Mouse (Mus musculus): Measurements from ENCODE around the gene Hsdl2. TPM values are rescaled to one million over a fixed set of nuclear protein-coding genes. Genes with fewer than 3 reads are reported as not detected.

The Hsdl2 gene
- polyA plus RNA-seq, 1 experiment from 2014 or later, result 54.0 TPM

DNA sequence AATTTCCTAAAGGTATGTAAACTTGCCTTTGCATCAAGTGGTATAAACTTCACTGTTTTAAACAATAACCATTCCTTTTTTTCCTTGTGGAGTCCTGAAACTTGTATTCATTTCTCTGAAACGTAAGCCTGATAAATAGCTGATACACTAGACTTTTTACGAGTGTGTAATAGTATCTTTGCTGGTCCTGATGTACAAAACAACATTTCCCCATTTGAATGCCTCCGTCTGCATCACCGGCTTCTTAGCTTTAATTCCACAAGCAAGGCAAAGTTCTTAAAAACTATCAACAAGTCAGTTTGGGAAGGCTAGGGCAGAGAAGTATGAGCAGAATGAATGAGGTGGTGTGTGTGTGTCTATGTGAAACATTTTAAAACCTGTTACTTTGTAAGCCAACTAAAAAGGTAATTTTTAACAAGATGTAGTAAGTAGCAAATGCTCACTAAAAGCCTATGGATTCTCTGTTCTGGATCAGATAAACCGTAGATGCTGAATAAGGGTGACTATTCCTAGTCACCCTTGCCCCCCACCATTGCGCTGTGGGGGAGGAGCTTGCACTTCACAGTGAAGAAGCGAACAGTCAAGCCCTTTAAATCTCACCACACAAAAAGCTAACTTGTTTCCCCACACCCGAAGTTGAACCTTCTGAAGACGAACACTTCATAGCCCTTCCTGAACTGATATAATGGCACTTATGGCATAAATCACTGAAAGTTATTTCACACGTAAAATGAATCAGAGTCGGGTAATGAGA is 34.0 kb upstream of the Hsdl2 start:
- Histone ChIP-seq H3K36me3 (ENCODE audit: control insufficient read depth, insufficient read depth, low read length) (no peaks in the 10 kb centered on the region), H3K27ac (replicated peaks in 1 of 2; ENCODE audit: control insufficient read depth in 1 of 2, insufficient read depth in 1 of 2, low read depth in 2 of 2, low read length in 2 of 2) (no peak overlapping the region), H3K4me3 (ENCODE audit: control insufficient read depth in 1 of 2, insufficient read depth in 1 of 2, low read depth in 1 of 2, low read length in 2 of 2) (peak overlapping the region; percentile 39 to 95), H3K4me1 (ENCODE audit: control insufficient read depth in 2 of 2, insufficient read depth in 2 of 2, low read length in 2 of 2) (peaks cover 0 to 25% of the 10 kb centered on the region in 2 experiments; a peak in 2 of 4 replicates), H3K4me2 (ENCODE audit: low read length) (peak overlapping the region; percentile 93), H3K27me3 (ENCODE audit: control insufficient read depth, insufficient read depth, low read length) (no peaks in the 10 kb centered on the region), H3K9me3 (ENCODE audit: control insufficient read depth, low read length) (no peaks in the 10 kb centered on the region), H3K9ac (ENCODE audit: low read length) (peak overlapping the region; percentile 91)
- 20% methylated on average over 11 of the region's 11 CpGs for WGBS
- ATAC-seq (ENCODE audit: insufficient number of reproducible peaks, insufficient read depth, low FRiP score, low read depth), result no peak

DNA sequence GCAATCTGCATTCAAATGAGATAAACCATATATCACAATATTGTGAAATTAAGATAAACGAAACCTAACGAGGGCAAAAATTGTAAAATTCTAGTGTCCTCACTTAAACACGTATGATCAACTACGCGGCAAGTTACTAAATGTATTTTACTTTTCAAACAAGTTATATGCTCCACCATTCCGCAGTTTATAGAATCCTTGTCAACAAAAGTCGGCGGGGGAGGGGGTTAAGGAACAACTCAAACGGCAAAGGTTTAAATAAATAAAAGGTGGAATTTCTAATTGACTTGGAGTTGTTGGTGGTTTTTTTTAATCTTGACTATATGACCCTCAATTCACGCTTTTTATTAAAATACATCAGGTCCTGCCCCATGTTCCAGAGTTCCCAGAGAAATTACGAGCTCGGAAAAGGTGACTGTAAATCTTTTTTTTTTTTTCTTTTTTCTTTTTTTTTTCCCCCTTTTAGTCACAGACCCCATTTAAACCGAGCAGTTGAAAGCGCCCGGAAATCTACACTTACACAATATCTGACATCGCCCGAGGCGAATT is 33.3 kb upstream of the Hsdl2 start:
- peak overlapping the region; percentile 93 for H3K4me2 ChIP-seq (ENCODE audit: low read length)
- no peaks in the 10 kb centered on the region for H3K9me3 ChIP-seq (ENCODE audit: control insufficient read depth, low read length)
- H3K4me3 ChIP-seq (ENCODE audit: control insufficient read depth in 1 of 2, insufficient read depth in 1 of 2, low read depth in 1 of 2, low read length in 2 of 2), result peak overlapping the region; percentile 71 to 95
- no peak for ATAC-seq (ENCODE audit: insufficient number of reproducible peaks, insufficient read depth, low FRiP score, low read depth)
- H3K4me1 ChIP-seq (ENCODE audit: control insufficient read depth in 2 of 2, insufficient read depth in 2 of 2, low read length in 2 of 2), result peaks cover 0 to 25% of the 10 kb centered on the region in 2 experiments; a peak in 2 of 4 replicates
- H3K27ac ChIP-seq (replicated peaks in 1 of 2; ENCODE audit: control insufficient read depth in 1 of 2, insufficient read depth in 1 of 2, low read depth in 2 of 2, low read length in 2 of 2), result peak overlapping the region; percentile 93 to 97
- H3K36me3 ChIP-seq (ENCODE audit: control insufficient read depth, insufficient read depth, low read length), result no peaks in the 10 kb centered on the region
- WGBS, result 3% methylated on average over 18 of the region's 18 CpGs
- H3K27me3 ChIP-seq (ENCODE audit: control insufficient read depth, insufficient read depth, low read length), result no peaks in the 10 kb centered on the region
- peak overlapping the region; percentile 91 for H3K9ac ChIP-seq (ENCODE audit: low read length)

DNA sequence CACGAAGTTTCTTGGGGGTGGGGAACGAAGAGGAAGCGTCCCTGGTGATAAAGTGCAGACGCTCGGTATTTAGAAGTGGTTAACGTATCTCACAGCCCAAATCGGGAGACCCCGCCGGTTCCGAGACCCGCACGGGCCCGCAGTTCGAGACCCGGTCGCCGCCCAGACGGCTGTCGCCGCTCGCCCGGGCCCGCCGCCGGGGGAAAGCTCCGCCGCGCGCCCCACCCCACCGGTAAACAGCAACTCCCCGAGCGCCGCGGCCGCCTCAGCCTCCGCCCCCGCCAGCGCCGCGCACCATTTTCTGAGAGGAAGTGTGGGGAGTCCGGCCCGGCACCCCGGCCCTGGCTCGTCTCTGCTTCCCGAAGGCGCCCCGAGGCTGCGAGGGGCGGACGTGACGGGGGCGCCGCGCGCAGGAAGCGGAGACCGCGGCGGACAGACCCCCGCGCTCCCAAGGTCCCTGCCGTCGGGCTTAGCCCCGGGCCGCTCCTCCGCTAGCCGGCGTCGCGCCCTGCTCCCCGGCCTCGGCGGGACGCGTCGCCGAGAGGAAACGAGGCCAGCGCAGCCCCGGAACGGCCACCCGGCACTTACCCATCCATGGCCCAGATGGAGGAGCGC is 32.7 kb upstream of the Hsdl2 start:
- ATAC-seq (ENCODE audit: insufficient number of reproducible peaks, insufficient read depth, low FRiP score, low read depth), result peak; percentile 72
- H3K27ac ChIP-seq (replicated peaks in 1 of 2; ENCODE audit: control insufficient read depth in 1 of 2, insufficient read depth in 1 of 2, low read depth in 2 of 2, low read length in 2 of 2), result peak overlapping the region; percentile 93 to 97
- peaks cover 0 to 25% of the 10 kb centered on the region in 2 experiments; a peak in 2 of 4 replicates for H3K4me1 ChIP-seq (ENCODE audit: control insufficient read depth in 2 of 2, insufficient read depth in 2 of 2, low read length in 2 of 2)
- peak overlapping the region; percentile 91 for H3K9ac ChIP-seq (ENCODE audit: low read length)
- WGBS, result under 1% methylated on average over 77 of the region's 83 CpGs
- H3K36me3 ChIP-seq (ENCODE audit: control insufficient read depth, insufficient read depth, low read length), result no peaks in the 10 kb centered on the region
- peak overlapping the region; percentile 93 for H3K4me2 ChIP-seq (ENCODE audit: low read length)
- H3K27me3 ChIP-seq (ENCODE audit: control insufficient read depth, insufficient read depth, low read length), result no peaks in the 10 kb centered on the region
- peak overlapping the region; percentile 71 to 95 for H3K4me3 ChIP-seq (ENCODE audit: control insufficient read depth in 1 of 2, insufficient read depth in 1 of 2, low read depth in 1 of 2, low read length in 2 of 2)
- no peaks in the 10 kb centered on the region for H3K9me3 ChIP-seq (ENCODE audit: control insufficient read depth, low read length)

DNA sequence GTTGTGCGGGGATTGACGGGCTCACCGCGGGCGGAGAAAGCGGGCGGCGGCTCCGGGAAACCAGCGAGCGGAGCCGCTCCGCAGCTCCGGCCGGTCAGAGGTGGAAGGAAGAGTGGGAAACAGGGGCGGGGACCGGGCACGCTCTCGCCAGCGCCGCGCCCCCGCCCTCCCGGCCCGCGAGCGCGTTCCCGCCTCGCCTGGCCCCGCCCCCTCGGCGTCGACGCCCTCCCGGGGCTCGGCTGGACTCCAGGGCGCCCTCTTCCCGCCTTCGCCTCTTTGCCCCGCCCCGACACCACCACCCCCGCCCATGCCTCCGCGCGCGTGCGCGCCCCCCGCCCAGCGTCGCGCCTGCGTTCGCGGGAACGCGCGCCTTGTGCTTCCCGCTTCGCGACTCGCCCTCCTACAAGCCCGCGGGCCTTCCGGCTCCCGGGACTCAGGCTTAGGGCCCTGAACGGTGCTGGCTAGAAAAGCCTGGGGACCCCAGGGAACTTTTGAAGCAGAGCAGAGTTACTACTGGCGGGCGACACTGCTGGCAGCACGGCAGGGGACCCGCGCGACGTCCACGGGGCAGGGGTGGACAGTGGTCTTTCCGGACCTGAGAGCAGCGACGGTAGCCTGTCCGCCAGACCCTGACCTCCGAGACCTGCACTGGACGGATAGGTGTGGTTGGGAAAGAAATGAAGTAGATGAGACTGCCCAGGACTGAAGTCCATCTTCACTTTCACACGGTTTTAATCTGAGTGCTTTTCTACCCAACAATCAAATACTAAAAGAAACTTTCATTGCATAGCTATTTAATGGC is 32.0 kb upstream of the Hsdl2 start, which contains the start of gene Ptbp3:
Ptbp3 (minus strand) TSS at position 190 of the 802 bp plus-strand sequence.
- no peaks in the 10 kb centered on the region for H3K9me3 ChIP-seq (ENCODE audit: control insufficient read depth, low read length)
- peak within 1 kb of the TSS; percentile 93 to 97 for H3K27ac ChIP-seq (replicated peaks in 1 of 2; ENCODE audit: control insufficient read depth in 1 of 2, insufficient read depth in 1 of 2, low read depth in 2 of 2, low read length in 2 of 2)
- peak within 1 kb of the TSS; percentile 93 for H3K4me2 ChIP-seq (ENCODE audit: low read length)
- WGBS, result under 1% methylated on average over 81 of the region's 83 CpGs
- peak within 1 kb of the TSS; percentile 71 to 95 for H3K4me3 ChIP-seq (ENCODE audit: control insufficient read depth in 1 of 2, insufficient read depth in 1 of 2, low read depth in 1 of 2, low read length in 2 of 2)
- no peaks in the 10 kb centered on the region for H3K27me3 ChIP-seq (ENCODE audit: control insufficient read depth, insufficient read depth, low read length)
- no peaks in the 10 kb centered on the region for H3K36me3 ChIP-seq (ENCODE audit: control insufficient read depth, insufficient read depth, low read length)
- peak; percentile 94 for ATAC-seq (ENCODE audit: insufficient number of reproducible peaks, insufficient read depth, low FRiP score, low read depth)
- H3K4me1 ChIP-seq (ENCODE audit: control insufficient read depth in 2 of 2, insufficient read depth in 2 of 2, low read length in 2 of 2), result peaks cover 0 to 25% of the 10 kb centered on the region in 2 experiments; a peak in 2 of 4 replicates
- peak within 1 kb of the TSS; percentile 91 for H3K9ac ChIP-seq (ENCODE audit: low read length)

DNA sequence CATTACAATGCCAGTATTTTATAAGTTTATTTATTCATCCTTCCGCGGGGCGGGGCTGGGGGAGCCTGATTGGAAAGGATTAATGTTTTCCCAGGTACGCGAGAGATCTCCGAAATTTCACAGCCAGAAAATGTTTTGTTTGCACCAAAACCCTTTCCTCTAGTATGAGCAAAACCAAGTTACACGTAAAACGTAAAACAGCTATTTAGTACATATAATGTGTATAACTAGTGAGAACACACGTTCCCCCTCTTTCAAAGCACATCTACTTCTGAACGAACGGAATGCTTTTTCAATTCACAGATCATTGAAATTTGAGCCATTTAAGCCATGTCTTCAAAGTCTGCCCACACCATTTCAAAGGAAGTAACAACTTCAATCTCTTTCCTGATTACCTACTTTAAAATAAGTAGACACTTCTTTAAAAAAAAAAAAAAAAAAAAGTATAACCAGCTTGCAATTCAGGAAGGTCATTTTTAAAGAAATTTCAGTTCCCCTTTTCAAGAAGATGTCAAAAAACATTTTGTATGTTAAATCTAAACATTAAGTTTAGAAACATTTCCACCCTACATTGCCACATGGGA is 31.3 kb upstream of the Hsdl2 start:
- no peaks in the 10 kb centered on the region for H3K36me3 ChIP-seq (ENCODE audit: control insufficient read depth, insufficient read depth, low read length)
- peaks cover 0 to 19% of the 10 kb centered on the region in 2 experiments; a peak in 2 of 4 replicates for H3K4me1 ChIP-seq (ENCODE audit: control insufficient read depth in 2 of 2, insufficient read depth in 2 of 2, low read length in 2 of 2)
- ATAC-seq (ENCODE audit: insufficient number of reproducible peaks, insufficient read depth, low FRiP score, low read depth), result no peak
- peak overlapping the region; percentile 93 for H3K4me2 ChIP-seq (ENCODE audit: low read length)
- peak overlapping the region; percentile 63 to 95 for H3K4me3 ChIP-seq (ENCODE audit: control insufficient read depth in 1 of 2, insufficient read depth in 1 of 2, low read depth in 1 of 2, low read length in 2 of 2)
- no peaks in the 10 kb centered on the region for H3K9me3 ChIP-seq (ENCODE audit: control insufficient read depth, low read length)
- H3K27ac ChIP-seq (replicated peaks in 1 of 2; ENCODE audit: control insufficient read depth in 1 of 2, insufficient read depth in 1 of 2, low read depth in 2 of 2, low read length in 2 of 2), result peak overlapping the region in 1 of 2 experiments; percentile 93; a peak in 2 of 4 replicates
- peak overlapping the region; percentile 87 for H3K9ac ChIP-seq (ENCODE audit: low read length)
- WGBS, result 25% methylated on average over 11 of the region's 11 CpGs
- no peaks in the 10 kb centered on the region for H3K27me3 ChIP-seq (ENCODE audit: control insufficient read depth, insufficient read depth, low read length)

DNA sequence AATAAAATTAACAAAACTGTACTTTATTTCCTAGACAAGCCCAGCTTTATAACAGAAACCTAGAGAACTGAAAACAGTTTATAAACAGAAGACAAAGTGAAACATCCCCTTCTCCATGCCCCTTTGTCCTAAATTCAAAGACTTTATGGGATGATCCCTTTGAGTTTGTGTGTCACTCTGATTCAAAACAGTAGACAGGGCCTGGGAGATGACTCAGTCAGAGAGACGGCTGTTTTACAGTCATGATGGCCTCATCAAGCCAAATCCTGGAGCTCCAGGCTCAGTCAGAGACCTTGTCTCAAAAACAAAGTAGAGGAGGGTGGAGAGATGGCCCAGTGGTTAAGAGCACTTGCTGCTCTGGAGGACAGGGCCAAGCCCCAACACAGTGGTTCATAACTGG is 29.5 kb upstream of the Hsdl2 start:
- 84% methylated on average over 1 of the region's 1 CpGs for whole genome bisulfite sequencing
- ATAC-seq (ENCODE audit: insufficient number of reproducible peaks, insufficient read depth, low FRiP score, low read depth), result no peak

DNA sequence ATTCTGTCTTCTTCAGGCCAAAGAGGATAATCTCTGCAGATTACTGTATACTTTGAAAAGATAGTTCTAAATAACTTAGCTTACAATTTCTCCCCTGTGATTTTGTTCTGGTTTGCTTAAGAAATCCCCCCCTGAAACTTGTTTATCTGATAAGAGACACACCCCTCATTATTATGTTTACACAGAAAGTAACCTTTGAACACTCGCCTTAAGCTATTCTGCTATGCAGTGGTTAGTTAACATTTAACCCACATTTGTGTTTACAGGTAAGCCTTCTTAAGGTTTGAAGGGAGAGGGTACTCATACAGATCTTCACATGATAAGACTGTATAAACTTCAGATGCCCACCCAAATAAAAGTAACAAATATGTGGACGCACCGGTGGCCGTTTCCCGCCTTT is 28.5 kb upstream of the Hsdl2 start:
- H3K9me3 ChIP-seq (ENCODE audit: control insufficient read depth, low read length), result no peaks in the 10 kb centered on the region
- H3K36me3 ChIP-seq (ENCODE audit: control insufficient read depth, insufficient read depth, low read length), result no peaks in the 10 kb centered on the region
- no peak overlapping the region for H3K4me2 ChIP-seq (ENCODE audit: low read length)
- no peak overlapping the region for H3K4me3 ChIP-seq (ENCODE audit: control insufficient read depth in 1 of 2, insufficient read depth in 1 of 2, low read depth in 1 of 2, low read length in 2 of 2)
- ATAC-seq (ENCODE audit: insufficient number of reproducible peaks, insufficient read depth, low FRiP score, low read depth), result no peak
- no peaks in the 10 kb centered on the region for H3K27me3 ChIP-seq (ENCODE audit: control insufficient read depth, insufficient read depth, low read length)
- WGBS, result 88% methylated on average over 5 of the region's 5 CpGs
- no peak overlapping the region for H3K27ac ChIP-seq (replicated peaks in 1 of 2; ENCODE audit: control insufficient read depth in 1 of 2, insufficient read depth in 1 of 2, low read depth in 2 of 2, low read length in 2 of 2)
- H3K9ac ChIP-seq (ENCODE audit: low read length), result no peak overlapping the region
- H3K4me1 ChIP-seq (ENCODE audit: control insufficient read depth in 2 of 2, insufficient read depth in 2 of 2, low read length in 2 of 2), result 0 out of 4 replicates have a peak, but pooled peaks cover 0 to 2% of the 10 kb centered on the region in 2 experiments

More for the DNA sequence above, 29.5 kb upstream of the Hsdl2 start:
- no peak overlapping the region for H3K4me3 ChIP-seq (ENCODE audit: control insufficient read depth in 1 of 2, insufficient read depth in 1 of 2, low read depth in 1 of 2, low read length in 2 of 2)
- H3K27ac ChIP-seq (replicated peaks in 1 of 2; ENCODE audit: control insufficient read depth in 1 of 2, insufficient read depth in 1 of 2, low read depth in 2 of 2, low read length in 2 of 2), result no peak overlapping the region
- H3K27me3 ChIP-seq (ENCODE audit: control insufficient read depth, insufficient read depth, low read length), result no peaks in the 10 kb centered on the region
- no peaks in the 10 kb centered on the region for H3K36me3 ChIP-seq (ENCODE audit: control insufficient read depth, insufficient read depth, low read length)
- peaks cover 0 to 9% of the 10 kb centered on the region in 2 experiments; a peak in 2 of 4 replicates for H3K4me1 ChIP-seq (ENCODE audit: control insufficient read depth in 2 of 2, insufficient read depth in 2 of 2, low read length in 2 of 2)
- no peak overlapping the region for H3K9ac ChIP-seq (ENCODE audit: low read length)
- no peaks in the 10 kb centered on the region for H3K9me3 ChIP-seq (ENCODE audit: control insufficient read depth, low read length)
- no peak overlapping the region for H3K4me2 ChIP-seq (ENCODE audit: low read length)
